Mouse (Mus musculus): ENCODE data around the gene Chek1.

Chek1 gene

GRCm38 (mm10) chr9:36727034-36727755 is at the start of gene Chek1:
Chek1 (minus strand) TSS chr9:36727065.
- DNase-seq (ENCODE audit: low spot score in 2 of 2) = no peak

- peak; percentile 2 to 3 for DNase-seq (ENCODE audit: low spot score in 2 of 2)
These were observed 42.2 kb upstream of the Chek1 start for GRCm38 (mm10) chr9:36769048-36769413.

- DNase-seq (ENCODE audit: low spot score in 2 of 2) = no peak
These were observed 41.5 kb upstream of the Chek1 start for GRCm38 (mm10) chr9:36768156-36769047.

- DNase-seq (ENCODE audit: low spot score in 2 of 2) = peak; percentile 98
These were observed 40.6 kb upstream of the Chek1 start, which contains the start of gene Stt3a for GRCm38 (mm10) chr9:36767203-36768143. Stt3a (minus strand) TSS chr9:36767679.

GRCm38 (mm10) chr9:36764378-36764777 is 37.5 kb upstream of the Chek1 start:
- DNase-seq (ENCODE audit: low spot score in 2 of 2) = no peak

GRCm38 (mm10) chr9:36726131-36727033 is 483 bp downstream of the Chek1 start:
- peak; percentile 74 to 82 for DNase-seq (ENCODE audit: low spot score in 2 of 2)

- DNase-seq (ENCODE audit: low spot score in 2 of 2) = no peak
These were observed 10.2 kb downstream of the Chek1 start for GRCm38 (mm10) chr9:36716624-36717023.

- no peak for DNase-seq (ENCODE audit: low spot score in 2 of 2)
These were observed 19.6 kb downstream of the Chek1 start for GRCm38 (mm10) chr9:36707304-36707703.

GRCm38 (mm10) chr9:36705923-36706322 is 20.9 kb downstream of the Chek1 start:
- no peak for DNase-seq (ENCODE audit: low spot score in 2 of 2)

GRCm38 (mm10) chr9:36694276-36694675 is 32.6 kb downstream of the Chek1 start:
- DNase-seq (ENCODE audit: low spot score in 2 of 2) = no peak

- no peak for DNase-seq (ENCODE audit: low spot score in 2 of 2)
These were observed 33.9 kb downstream of the Chek1 start, which contains the start of gene Acrv1 for GRCm38 (mm10) chr9:36692920-36693319. Acrv1 (plus strand) TSS chr9:36693220.

GRCm38 (mm10) chr9:36687329-36687728 is 39.5 kb downstream of the Chek1 start:
- no peak for DNase-seq (ENCODE audit: low spot score in 2 of 2)

- DNase-seq (ENCODE audit: low spot score in 2 of 2) = no peak
These were observed 45.4 kb downstream of the Chek1 start for GRCm38 (mm10) chr9:36681424-36681823.
